Mouse (Mus musculus): ENCODE results near the gene Ust. TPM values are rescaled to one million over a fixed set of nuclear protein-coding genes. Genes with fewer than 3 reads are reported as not detected.

Ust gene
- polyA plus RNA-seq, 1 experiment from 2014 or later, result 5.9 TPM

DNA sequence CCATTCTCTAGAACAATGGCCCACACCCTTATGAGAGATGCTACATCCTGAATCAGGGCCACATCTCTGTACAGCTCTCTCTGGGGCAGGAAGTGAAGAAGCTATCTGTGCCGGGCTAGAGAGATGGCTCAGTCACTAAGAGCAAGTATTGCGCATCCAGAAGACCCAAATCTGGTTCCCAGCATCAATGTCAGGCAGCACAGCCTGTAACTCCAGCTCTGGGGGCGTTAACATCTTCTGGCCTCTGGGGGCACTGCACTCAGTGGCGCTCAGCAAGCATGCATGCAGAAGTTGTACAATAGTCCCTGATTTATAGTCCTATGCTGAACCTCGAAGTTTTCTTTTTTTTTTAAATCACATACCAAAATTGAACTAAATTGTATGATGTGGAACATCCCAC is 341.0 kb downstream of the Ust start:
- no peaks in the 10 kb centered on the region for H3K9me3 ChIP-seq (ENCODE audit: control insufficient read depth, low read length)
- ATAC-seq (ENCODE audit: insufficient number of reproducible peaks, low FRiP score, low TSS enrichment, low read depth), result no peak
- 75% methylated on average over 5 of the region's 5 CpGs for WGBS

DNA sequence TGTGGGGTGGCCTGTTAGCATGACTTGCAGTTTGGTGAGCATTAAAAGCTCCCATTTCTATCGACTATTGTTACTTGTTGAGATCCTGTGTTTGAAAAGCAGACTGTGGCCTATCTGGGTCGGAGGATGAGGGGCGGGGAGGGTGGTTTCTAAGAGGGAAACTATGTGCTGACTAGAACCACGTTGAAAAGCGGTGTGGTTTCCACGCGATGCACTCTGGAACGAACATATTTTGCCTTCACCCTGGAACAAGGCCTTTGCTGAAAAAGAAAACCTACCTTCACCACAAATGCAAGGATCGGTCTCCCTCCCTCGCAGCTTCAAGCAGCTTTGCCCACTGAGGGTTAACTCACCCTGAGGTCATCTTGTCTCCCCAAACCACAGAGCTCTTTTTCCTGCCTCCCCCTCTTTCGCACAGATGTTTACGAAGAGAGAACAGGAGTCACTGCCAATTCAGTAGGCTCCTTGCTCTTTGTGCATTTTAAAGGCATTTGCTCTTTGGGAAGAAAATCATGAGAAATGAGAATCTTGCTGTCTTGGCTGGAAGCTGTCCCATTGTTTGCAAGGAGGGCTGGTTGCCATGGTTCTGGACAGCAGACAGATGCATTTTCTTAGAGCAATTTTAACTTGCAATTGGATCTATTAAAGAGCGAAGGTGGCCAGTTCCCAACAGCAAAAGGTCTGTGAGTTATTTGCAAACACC is 342.1 kb downstream of the Ust start:
- 78% methylated on average over 13 of the region's 13 CpGs for WGBS
- H3K27me3 ChIP-seq (ENCODE audit: control insufficient read depth, insufficient read depth, low read length), result no peaks in the 10 kb centered on the region
- H3K4me1 ChIP-seq (ENCODE audit: control insufficient read depth, insufficient read depth, low read length), result no peaks in the 10 kb centered on the region
- ATAC-seq (ENCODE audit: insufficient number of reproducible peaks, low FRiP score, low TSS enrichment, low read depth) (no peak), DNase-seq (ENCODE audit: low spot score) (no peak)
- H3K36me3 ChIP-seq (ENCODE audit: control insufficient read depth, insufficient read depth, low read length), result no peaks in the 10 kb centered on the region
- 0 out of 2 replicates have a peak overlapping the region, but pooled peaks have one; percentile 6 for H3K27ac ChIP-seq (replicated peaks; ENCODE audit: low read depth, low read length)
- no peak overlapping the region for H3K4me3 ChIP-seq (ENCODE audit: low read depth, low read length)
- H3K4me2 ChIP-seq (ENCODE audit: low read depth, severe bottlenecking), result no peak overlapping the region
- no peak overlapping the region for H3K9ac ChIP-seq (ENCODE audit: low read length)
- H3K9me3 ChIP-seq (ENCODE audit: control insufficient read depth, low read length), result no peaks in the 10 kb centered on the region

More for the DNA sequence above, 341.0 kb downstream of the Ust start:
- no peak overlapping the region for H3K4me2 ChIP-seq (ENCODE audit: low read depth, severe bottlenecking)
- no peak for DNase-seq (ENCODE audit: low spot score)
- no peak overlapping the region for H3K4me3 ChIP-seq (ENCODE audit: low read depth, low read length)
- H3K27ac ChIP-seq (replicated peaks; ENCODE audit: low read depth, low read length), result no peak overlapping the region
- H3K4me1 ChIP-seq (ENCODE audit: control insufficient read depth, insufficient read depth, low read length), result no peaks in the 10 kb centered on the region
- H3K27me3 ChIP-seq (ENCODE audit: control insufficient read depth, insufficient read depth, low read length), result no peaks in the 10 kb centered on the region
- H3K9ac ChIP-seq (ENCODE audit: low read length), result no peak overlapping the region
- H3K36me3 ChIP-seq (ENCODE audit: control insufficient read depth, insufficient read depth, low read length), result no peaks in the 10 kb centered on the region

- Histone ChIP-seq H3K4me2 (ENCODE audit: low read depth, severe bottlenecking) (no peak overlapping the region), H3K27me3 (ENCODE audit: control insufficient read depth, insufficient read depth, low read length) (no peaks in the 10 kb centered on the region), H3K9ac (ENCODE audit: low read length) (no peak overlapping the region), H3K36me3 (ENCODE audit: control insufficient read depth, insufficient read depth, low read length) (no peaks in the 10 kb centered on the region), H3K9me3 (ENCODE audit: control insufficient read depth, low read length) (no peaks in the 10 kb centered on the region), H3K4me1 (ENCODE audit: control insufficient read depth, insufficient read depth, low read length) (no peaks in the 10 kb centered on the region), H3K27ac (replicated peaks; ENCODE audit: low read depth, low read length) (no peak overlapping the region), H3K4me3 (ENCODE audit: low read depth, low read length) (no peak overlapping the region)
- DNase-seq (ENCODE audit: low spot score) (no peak), ATAC-seq (ENCODE audit: insufficient number of reproducible peaks, low FRiP score, low TSS enrichment, low read depth) (no peak)
- 92% methylated on average over 3 of the region's 3 CpGs for WGBS
Measured at GRCm38 (mm10) chr10:8176008-8176350, 342.6 kb downstream of the Ust start.

GRCm38 (mm10) chr10:8174697-8175096 is 343.9 kb downstream of the Ust start:
- Histone ChIP-seq H3K36me3 (ENCODE audit: control insufficient read depth, insufficient read depth, low read length) (no peaks in the 10 kb centered on the region), H3K9me3 (ENCODE audit: control insufficient read depth, low read length) (no peaks in the 10 kb centered on the region; the same call in 1 of the 2 replicates), H3K4me2 (ENCODE audit: low read depth, severe bottlenecking) (no peak overlapping the region), H3K27ac (replicated peaks; ENCODE audit: low read depth, low read length) (no peak overlapping the region), H3K27me3 (ENCODE audit: control insufficient read depth, insufficient read depth, low read length) (no peaks in the 10 kb centered on the region), H3K4me1 (ENCODE audit: control insufficient read depth, insufficient read depth, low read length) (no peaks in the 10 kb centered on the region), H3K9ac (ENCODE audit: low read length) (no peak overlapping the region), H3K4me3 (ENCODE audit: low read depth, low read length) (no peak overlapping the region)
- no peak for DNase-seq (ENCODE audit: low spot score)
- 63% methylated on average over 2 of the region's 2 CpGs for WGBS
- no peak for ATAC-seq (ENCODE audit: insufficient number of reproducible peaks, low FRiP score, low TSS enrichment, low read depth)

- Histone ChIP-seq H3K27me3 (ENCODE audit: control insufficient read depth, insufficient read depth, low read length) (no peaks in the 10 kb centered on the region), H3K36me3 (ENCODE audit: control insufficient read depth, insufficient read depth, low read length) (no peaks in the 10 kb centered on the region), H3K4me1 (ENCODE audit: control insufficient read depth, insufficient read depth, low read length) (no peaks in the 10 kb centered on the region), H3K27ac (replicated peaks; ENCODE audit: low read depth, low read length) (no peak overlapping the region), H3K4me2 (ENCODE audit: low read depth, severe bottlenecking) (no peak overlapping the region), H3K4me3 (ENCODE audit: low read depth, low read length) (no peak overlapping the region), H3K9me3 (ENCODE audit: control insufficient read depth, low read length) (no peaks in the 10 kb centered on the region; the same call in 1 of the 2 replicates), H3K9ac (ENCODE audit: low read length) (no peak overlapping the region)
- no peak for ATAC-seq (ENCODE audit: insufficient number of reproducible peaks, low FRiP score, low TSS enrichment, low read depth)
- no peak for DNase-seq (ENCODE audit: low spot score)
- WGBS, result 77% methylated on average over 7 of the region's 7 CpGs
Measured at GRCm38 (mm10) chr10:8174230-8174629, 344.4 kb downstream of the Ust start.

DNA sequence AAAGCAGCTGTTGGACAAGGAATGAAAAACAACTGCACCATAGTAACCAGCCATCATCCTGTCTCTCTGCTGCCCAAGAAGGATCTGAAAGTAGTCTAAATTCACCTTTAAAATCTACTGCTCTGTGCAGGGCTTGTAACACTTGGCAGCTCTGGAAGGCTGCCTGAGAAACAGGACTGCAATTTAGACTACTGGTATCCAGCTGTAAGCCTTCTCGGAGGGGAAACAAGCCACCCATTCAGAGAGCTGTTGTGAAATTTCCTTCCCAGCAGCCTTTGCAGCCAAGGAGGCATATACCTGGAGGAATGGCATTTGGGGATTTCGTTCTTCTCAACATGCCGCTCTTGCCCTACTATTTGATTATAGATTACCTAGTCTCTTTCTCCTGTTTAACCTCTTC is 345.6 kb downstream of the Ust start:
- no peak for DNase-seq (ENCODE audit: low spot score)
- no peak overlapping the region for H3K27ac ChIP-seq (replicated peaks; ENCODE audit: low read depth, low read length)

DNA sequence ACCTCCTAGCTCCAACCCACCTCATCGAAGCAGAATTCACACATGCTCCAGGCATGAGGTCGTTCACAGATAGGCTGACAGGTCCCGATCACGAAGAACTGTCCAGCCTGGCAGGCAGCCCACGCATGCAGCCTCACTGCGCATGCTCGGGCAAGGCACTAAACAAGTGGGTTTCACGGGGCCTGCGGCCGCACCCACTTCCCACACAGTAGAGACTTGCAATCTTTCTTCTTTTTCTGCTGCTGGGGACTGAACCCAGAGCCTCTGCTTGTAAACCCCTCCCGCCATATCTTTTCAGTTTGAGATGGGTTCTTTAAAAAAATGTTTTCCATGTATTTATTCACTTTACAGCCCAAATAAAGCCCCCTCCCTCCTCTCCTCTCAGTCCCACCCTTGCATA is 347.1 kb downstream of the Ust start:
- Histone ChIP-seq H3K4me3 (ENCODE audit: low read depth, low read length) (no peak overlapping the region), H3K9ac (ENCODE audit: low read length) (no peak overlapping the region), H3K36me3 (ENCODE audit: control insufficient read depth, insufficient read depth, low read length) (no peaks in the 10 kb centered on the region), H3K4me2 (ENCODE audit: low read depth, severe bottlenecking) (no peak overlapping the region), H3K4me1 (ENCODE audit: control insufficient read depth, insufficient read depth, low read length) (no peaks in the 10 kb centered on the region), H3K27me3 (ENCODE audit: control insufficient read depth, insufficient read depth, low read length) (no peaks in the 10 kb centered on the region), H3K27ac (replicated peaks; ENCODE audit: low read depth, low read length) (no peak overlapping the region), H3K9me3 (ENCODE audit: control insufficient read depth, low read length) (no peaks in the 10 kb centered on the region; the same call in 1 of the 2 replicates)
- DNase-seq (ENCODE audit: low spot score) (no peak), ATAC-seq (ENCODE audit: insufficient number of reproducible peaks, low FRiP score, low TSS enrichment, low read depth) (no peak)
- WGBS, result 91% methylated on average over 11 of the region's 11 CpGs

More for the DNA sequence above, 345.6 kb downstream of the Ust start:
- Histone ChIP-seq H3K4me3 (ENCODE audit: low read depth, low read length) (no peak overlapping the region), H3K4me2 (ENCODE audit: low read depth, severe bottlenecking) (no peak overlapping the region), H3K4me1 (ENCODE audit: control insufficient read depth, insufficient read depth, low read length) (no peaks in the 10 kb centered on the region), H3K9me3 (ENCODE audit: control insufficient read depth, low read length) (no peaks in the 10 kb centered on the region; the same call in 1 of the 2 replicates), H3K9ac (ENCODE audit: low read length) (no peak overlapping the region), H3K27me3 (ENCODE audit: control insufficient read depth, insufficient read depth, low read length) (no peaks in the 10 kb centered on the region), H3K36me3 (ENCODE audit: control insufficient read depth, insufficient read depth, low read length) (no peaks in the 10 kb centered on the region)
- ATAC-seq (ENCODE audit: insufficient number of reproducible peaks, low FRiP score, low TSS enrichment, low read depth), result no peak
- WGBS, result 79% methylated on average over 3 of the region's 3 CpGs

All from limb, embryonic 11.5 days (tissue).